Mouse (Mus musculus) embryonic fibroblast, embryonic 13.5 days (primary cell): ENCODE measurements around the gene Bag1. TPM values are rescaled to one million over a fixed set of nuclear protein-coding genes. Genes with fewer than 3 reads are reported as not detected.
A peak's percentile ranks its signal among the peaks of the same experiment; 100 is the strongest.

Experiments
- H3K27ac ChIP-seq: 2 replicates; pipeline ENCODE4 v1.5.1; 2012; ENCODE audit warnings: low read length, control low read depth, inconsistent platforms; ENCODE audit not compliant: insufficient read depth
- H3K4me1 ChIP-seq: 2 replicates; pipeline ENCODE4 v1.6.1; 2011; ENCODE audit warnings: low read length; ENCODE audit not compliant: control insufficient read depth, insufficient read depth
- H3K4me3 ChIP-seq: 2 replicates; pipeline ENCODE4 v1.5.1; 2011; ENCODE audit warnings: mild to moderate bottlenecking, control low read depth, low read length; ENCODE audit not compliant: insufficient read depth
- CTCF ChIP-seq: IDR thresholded peaks from 2 replicates; pipeline ENCODE4 v1.5.1; 2011; ENCODE audit warnings: mild to moderate bottlenecking, control low read depth, low read length, moderate library complexity, borderline replicate concordance; ENCODE audit not compliant: insufficient read depth
- POLR2A ChIP-seq: IDR thresholded peaks from 2 replicates; pipeline ENCODE4 v1.6.1; 2011; ENCODE audit warnings: low read depth, mild to moderate bottlenecking, control low read depth, low read length, moderate library complexity
- polyA plus RNA-seq: library from polyadenylated mRNA; stranded (reverse); fragments of >200 nt; gene quantifications from 2 replicates; pipeline ENCODE4 v1.2.4, GENCODE M21; 2011; ENCODE audit warnings: low read depth; ENCODE audit not compliant: missing spikeins, insufficient read length

Gene Bag1
- polyA plus RNA-seq, 1 experiment = 147 TPM

DNA sequence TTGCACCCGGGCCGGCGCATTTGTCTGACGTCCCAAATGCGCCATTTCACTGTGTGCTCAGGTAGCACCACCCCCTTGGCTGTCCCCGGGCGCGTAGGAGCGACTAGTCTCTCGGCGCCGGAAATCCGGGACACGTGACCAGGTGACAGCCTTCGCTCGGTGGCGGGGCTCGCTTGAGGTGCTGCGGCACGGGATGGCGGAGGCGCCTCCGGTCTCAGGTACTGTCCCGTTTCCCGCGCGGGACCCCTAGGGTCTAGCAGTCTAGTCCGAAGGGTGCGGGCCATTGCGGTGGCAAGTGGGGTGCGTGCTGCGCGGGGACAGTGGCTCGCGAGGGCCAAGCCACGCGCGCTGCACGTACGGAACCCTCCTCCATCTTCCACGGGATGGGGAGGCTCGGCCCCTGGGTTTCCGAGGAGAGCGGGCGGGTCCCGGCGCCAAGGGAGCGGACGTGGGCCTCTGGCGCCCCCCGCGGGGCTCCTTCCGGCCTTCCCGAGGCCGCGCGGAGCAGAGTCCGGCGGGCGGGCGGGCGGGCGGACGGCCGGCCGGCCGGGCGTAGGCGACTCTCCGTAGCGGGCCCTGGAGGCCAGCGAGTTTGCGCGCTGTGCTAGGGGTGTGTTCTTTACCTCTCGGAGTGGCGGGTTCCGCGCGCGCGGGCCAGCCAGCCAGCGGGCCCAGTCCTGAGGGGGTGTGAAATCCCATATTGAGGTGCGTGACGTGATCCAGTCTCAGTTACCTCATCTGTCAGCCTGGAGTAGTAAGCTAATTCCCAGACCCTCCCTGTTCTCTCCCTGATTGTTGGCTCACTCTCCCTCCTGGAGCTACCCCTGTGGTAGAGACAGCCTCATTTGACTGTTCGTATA is 23.0 kb upstream of the Bag1 start, which contains the start of gene Nfx1:
Nfx1 (plus strand) TSS at position 65 of the 860 bp plus-strand sequence.
- H3K4me1 ChIP-seq = peaks cover 16% of the 10 kb centered on the region
- H3K27ac ChIP-seq = peak within 1 kb of the TSS; percentile 79
- peak; percentile 83 for TF ChIP-seq POLR2A
- TF ChIP-seq CTCF = no peak
- H3K4me3 ChIP-seq = peak within 1 kb of the TSS; percentile 86

DNA sequence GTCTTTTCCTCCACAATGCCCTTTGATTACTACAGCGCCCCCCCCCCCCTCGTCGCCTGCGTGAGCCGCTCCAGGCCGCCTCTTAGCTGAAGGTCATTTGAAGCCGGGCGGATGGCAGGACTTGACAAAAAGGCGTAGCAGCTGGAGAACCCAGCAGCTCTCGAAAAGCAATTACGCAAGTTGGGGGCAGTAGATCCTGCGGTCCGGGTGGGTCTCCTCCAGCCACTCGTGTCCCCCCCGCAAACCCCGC is 22.4 kb upstream of the Bag1 start:
- no peak for TF ChIP-seq CTCF
- no peak for TF ChIP-seq POLR2A
- peaks cover 16% of the 10 kb centered on the region for H3K4me1 ChIP-seq
- peak overlapping the region; percentile 79 for H3K27ac ChIP-seq
- H3K4me3 ChIP-seq = peak overlapping the region; percentile 86

DNA sequence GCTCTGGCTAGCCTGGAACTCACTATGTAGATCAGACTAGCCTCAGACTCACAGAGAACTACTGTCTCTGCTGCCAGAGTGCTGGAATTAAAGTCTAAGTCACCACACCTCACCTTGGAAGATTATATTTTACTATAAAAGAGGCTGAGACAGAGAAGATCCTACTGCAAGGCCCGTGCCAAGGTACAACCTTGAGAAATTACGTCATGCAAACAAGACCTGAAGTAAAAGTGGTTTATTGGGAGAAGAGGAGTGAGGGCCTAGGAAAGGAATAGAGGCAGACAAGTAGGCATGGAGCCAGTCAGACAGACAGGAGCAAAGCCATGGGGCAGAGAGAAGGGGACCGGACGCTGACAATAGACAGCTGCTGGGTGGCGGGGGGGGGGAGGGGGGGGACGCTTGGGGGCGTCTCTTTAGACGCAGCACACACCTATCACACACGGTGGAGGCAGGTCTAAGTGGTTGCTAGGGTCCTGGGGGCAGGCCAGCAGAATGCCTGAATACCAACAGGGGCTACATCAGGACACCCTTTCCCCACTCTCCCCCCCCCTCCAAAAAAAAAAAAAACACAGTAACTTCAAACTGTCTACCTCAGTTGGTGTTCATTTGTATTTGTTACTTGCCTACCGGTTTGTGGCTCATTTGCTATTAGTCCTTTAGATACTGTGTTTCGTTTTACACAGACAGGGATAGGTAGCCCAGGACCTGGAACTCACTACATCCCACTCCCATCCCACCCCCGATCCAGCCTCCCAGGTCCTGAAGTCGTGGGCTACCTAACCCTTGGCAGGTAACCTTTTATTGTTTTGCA is 21.9 kb upstream of the Bag1 start:
- H3K4me1 ChIP-seq = peaks cover 16% of the 10 kb centered on the region
- TF ChIP-seq CTCF = no peak
- TF ChIP-seq POLR2A = no peak; the same call in 1 of the 2 replicates
- H3K27ac ChIP-seq = peak overlapping the region; percentile 79; the same call in 1 of the 2 replicates
- H3K4me3 ChIP-seq = peak overlapping the region; percentile 86

DNA sequence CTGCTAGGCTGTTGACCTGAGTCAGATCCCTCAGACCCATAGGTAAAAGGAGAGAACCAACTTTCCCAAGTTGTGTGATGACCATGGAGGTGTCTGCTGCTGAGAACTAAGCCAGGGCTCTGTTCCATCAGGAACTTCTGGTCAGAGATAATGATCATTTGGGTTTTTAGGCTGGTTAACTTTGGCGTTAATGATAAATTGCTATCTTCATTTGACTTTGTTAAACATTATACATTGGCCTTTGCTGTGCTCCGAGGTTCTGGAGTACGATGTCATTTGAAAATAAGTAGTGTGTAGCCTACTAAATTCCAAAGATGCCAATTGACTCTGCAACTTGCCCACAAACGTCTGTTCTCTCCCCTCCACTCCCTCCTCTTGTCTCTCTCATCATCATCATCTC is 21.1 kb upstream of the Bag1 start:
- Histone ChIP-seq H3K4me1 (peaks cover 16% of the 10 kb centered on the region), H3K27ac (no peak overlapping the region), H3K4me3 (no peak overlapping the region)
- TF ChIP-seq CTCF = no peak
- 0 out of 2 replicates have a peak, but pooled peaks have one; percentile 12 for TF ChIP-seq POLR2A

DNA sequence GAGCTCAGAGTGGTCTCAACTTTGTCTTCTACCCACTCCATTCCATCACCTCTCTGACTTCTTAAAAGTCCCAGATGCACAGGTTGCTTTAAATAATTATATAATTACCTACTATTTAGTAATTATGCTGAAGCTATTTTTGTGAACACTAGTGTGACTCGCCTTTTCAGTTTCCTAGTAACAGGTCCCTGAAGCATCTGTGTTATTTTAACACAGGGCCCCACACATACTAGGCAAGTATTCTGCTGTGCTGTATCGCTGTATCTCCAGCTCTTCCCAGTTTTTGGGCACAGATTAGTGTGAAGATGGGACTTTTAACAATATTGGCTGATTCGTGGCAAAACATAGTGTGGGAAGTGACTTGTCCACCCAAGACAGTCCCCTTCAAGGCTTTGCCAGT is 15.4 kb upstream of the Bag1 start:
- no peaks in the 10 kb centered on the region for H3K4me1 ChIP-seq
- no peak overlapping the region for H3K27ac ChIP-seq
- TF ChIP-seq POLR2A (no peak), CTCF (no peak)
- no peak overlapping the region for H3K4me3 ChIP-seq

DNA sequence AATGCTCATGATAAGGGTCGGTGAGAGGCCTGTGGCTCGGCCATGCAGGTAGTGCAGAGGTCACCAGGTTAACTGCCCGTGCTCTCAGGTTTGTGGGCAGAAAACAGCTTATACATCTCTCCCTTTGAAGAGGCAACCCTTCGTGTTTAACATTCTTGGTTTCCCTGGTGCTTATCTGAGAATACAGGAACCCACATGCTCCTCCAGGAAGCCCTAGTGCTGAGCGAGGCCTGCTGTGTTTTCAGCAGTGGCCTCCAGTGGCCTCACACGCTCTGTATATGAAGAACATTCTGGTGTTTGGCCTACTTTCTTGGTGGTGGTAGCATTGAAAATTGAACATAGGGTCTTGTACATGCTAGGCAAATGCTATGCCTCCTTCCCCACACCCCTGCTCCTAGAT is 7.8 kb upstream of the Bag1 start:
- Histone ChIP-seq H3K4me1 (no peaks in the 10 kb centered on the region), H3K4me3 (no peak overlapping the region)
- no peak for TF ChIP-seq CTCF
- no peak for TF ChIP-seq POLR2A

DNA sequence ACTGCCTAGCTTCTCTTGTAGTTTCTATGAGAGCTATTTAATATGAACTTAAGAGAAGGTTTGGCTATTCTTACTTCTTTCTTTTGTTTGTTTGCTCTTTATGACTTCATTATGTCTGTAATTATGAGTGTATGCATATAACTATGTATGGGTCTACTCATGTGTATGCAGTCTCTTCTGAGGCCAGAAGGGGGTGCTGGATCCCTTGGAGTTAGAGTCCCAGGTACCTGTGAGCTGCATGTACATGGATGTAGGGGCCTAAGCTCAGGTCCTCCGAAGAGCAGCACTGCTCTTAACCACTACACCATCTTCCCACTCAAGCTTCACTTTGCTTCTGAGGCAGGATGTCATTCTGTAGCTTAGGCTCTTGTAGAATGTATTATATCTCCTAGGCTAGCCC is 5.4 kb upstream of the Bag1 start:
- TF ChIP-seq CTCF = no peak
- no peak for TF ChIP-seq POLR2A
- Histone ChIP-seq H3K27ac (no peak overlapping the region), H3K4me1 (no peaks in the 10 kb centered on the region), H3K4me3 (no peak overlapping the region)

More for the DNA sequence above, 7.8 kb upstream of the Bag1 start:
- no peak overlapping the region for H3K27ac ChIP-seq

DNA sequence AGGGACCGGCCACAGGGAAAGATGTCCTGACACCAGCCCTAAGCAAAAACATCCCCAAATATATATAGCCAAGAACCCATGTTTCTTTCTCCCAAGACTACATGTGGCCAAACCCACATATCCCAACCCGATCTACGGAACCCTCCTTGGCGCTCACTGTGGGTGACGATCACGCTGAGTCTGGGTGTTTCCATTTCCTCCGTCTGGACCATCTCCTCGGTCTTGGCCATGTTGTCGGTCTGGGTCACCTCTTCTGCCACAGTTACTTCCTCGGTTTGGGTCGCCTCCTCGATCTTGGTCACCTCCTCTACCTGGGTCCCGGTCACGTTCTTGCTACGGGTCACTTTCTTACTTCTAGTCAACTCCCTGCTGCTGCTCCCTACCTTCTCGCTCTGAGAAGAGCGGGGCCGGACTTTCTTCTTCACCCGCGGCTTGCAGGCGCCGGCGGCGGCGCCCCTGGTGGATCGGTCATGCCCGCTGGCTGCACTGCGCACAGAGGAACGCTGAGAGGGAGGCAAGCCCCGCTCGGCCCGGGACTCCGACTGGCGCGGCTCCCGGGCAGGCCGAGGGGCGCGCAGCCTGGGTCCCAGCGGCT is 432 bp downstream of the Bag1 start:
- Histone ChIP-seq H3K27ac (peak overlapping the region; percentile 41), H3K4me3 (peak overlapping the region; percentile 83), H3K4me1 (0 out of 2 replicates have a peak, but pooled peaks cover 4% of the 10 kb centered on the region)
- no peak for TF ChIP-seq POLR2A
- TF ChIP-seq CTCF = no peak

DNA sequence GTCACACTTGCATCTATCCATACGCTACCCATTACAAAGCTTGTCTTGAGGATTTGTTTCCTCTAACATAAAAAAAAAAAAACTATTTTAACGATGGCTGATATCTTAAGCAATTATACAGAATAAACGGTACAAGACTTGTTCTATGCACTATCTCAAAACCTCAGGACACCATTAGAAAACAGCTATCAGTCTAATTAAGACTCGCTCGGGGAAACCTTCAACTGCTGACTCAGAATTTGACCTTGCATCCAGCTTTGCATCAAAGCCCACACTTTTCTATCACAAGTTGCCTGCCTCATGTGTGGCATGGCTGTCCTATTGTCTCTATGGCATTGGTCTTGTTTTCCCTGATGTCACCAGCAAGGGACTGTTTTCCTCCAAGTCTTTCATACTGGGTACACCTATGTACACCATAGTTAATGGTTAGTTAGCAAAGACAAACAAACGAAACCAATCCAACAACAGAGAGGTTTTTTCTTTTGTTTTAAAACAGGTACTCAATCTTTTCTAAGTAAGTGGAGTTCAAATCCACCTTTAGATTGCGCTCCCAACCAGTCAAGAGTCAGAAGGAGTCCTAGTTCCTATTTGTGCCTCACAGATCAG is 1.5 kb downstream of the Bag1 start:
- Histone ChIP-seq H3K4me1 (0 out of 2 replicates have a peak, but pooled peaks cover 4% of the 10 kb centered on the region), H3K4me3 (peak overlapping the region; percentile 83), H3K27ac (no peak overlapping the region)
- TF ChIP-seq POLR2A = no peak
